Mouse (Mus musculus): ENCODE results near the gene Dpp4.
A peak's percentile ranks its signal among the peaks of the same experiment; 100 is the strongest.

Dpp4 gene

DNA sequence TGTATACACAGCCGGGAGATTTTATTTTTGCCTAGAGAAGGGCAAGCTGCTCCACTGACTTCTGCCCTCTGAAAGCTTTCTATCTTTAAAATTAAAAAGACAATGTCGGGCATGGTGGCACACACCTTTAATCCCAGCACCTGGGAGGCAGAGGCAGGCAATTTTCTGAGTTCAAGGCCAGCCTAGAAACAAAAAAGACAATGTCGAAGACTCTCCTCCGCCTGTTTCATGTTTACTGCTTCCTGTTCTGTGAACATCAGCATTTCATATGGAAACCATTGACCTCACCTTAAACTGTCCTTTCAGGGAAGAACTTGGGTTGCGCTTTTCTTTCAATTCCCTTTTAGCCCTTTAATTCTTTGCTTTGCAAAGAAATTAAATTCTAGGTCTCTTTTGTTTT lies 3.8 kb downstream of the Dpp4 start:
- no peak for DNase-seq

DNA sequence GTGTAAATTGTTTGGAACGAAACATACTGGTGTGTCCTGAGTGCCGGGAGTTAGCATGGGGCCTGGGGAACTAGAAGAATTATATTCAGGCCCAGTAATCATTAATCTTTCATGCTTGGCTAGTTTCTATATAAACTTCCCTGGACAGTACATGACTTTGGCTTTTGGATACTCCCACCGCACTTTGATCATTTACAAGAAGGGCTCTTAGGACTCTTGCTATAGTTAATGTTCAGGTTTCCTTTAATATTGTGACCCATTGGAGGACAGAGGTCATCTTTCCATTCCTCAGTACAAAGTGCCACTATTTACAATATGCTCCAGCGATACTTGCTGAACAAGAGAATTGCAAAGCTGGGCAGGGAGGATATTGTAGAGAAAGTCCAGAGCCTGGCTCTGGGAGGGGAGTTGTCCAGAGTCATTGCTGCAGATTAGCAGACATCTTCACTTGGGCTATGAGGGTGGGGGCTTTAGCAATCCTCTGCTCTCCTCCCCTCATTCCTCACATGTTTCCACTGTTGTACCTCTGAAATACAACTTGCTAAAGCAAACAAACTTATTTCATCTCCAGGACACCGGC lies 8.4 kb downstream of the Dpp4 start:
- DNase-seq, result no peak

DNA sequence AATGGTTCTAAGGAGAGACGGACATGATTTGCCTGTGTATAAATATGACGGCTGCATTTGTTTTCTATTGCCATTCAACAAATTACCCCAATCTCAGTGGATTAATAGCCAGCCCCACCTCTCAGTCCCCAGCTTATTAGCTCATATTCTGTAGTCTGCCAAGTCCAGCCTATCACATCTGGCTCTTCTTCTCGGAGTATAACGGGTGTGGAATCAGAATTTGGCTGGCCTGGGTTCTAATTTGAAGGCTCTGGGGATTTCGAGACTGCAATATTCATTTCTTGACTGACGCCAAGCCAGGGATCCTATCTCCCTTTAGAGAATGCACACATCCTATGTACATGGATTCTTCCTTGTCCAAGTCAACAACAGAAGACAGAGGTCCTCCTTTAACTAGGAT lies 11.0 kb downstream of the Dpp4 start:
- no peak for DNase-seq

DNA sequence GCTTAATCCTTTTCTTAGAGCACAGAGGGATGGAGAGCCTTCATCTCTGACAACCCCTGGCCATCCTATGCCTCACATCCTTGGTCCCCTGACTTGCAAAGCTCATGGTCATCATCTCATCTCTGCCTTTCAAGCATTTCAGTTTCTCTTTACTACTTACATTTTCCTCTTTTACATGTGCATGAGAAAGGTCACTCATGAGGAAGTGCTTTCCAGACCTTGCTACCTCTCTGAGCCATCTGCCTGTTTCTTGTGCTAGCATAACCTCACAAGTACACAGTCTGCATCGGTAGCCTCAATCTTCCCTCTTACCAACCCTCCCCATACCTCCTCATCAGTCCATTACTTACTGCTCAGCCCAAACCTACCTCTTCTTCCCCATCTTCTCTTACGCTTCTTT lies 12.2 kb downstream of the Dpp4 start:
- no peak for DNase-seq

DNA sequence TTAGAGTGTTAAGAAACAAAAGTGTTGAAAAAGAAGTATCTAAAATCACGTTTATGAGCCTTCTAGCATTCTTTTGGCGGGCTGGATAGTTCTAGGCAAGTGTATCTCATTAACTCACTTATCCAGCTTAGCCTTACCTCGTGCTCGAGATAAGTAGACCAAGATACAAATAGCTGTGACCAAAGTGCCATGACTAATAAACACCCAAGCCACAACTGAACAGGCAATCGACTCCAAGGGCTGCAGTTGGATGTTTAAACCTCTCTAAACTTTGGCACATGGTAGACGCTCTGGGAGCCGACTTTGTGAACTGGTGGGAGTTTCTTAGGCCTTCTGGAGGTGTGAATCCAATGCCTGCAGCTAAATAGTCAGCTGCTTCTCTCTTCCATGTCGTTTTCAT lies 12.7 kb downstream of the Dpp4 start:
- DNase-seq, result no peak

DNA sequence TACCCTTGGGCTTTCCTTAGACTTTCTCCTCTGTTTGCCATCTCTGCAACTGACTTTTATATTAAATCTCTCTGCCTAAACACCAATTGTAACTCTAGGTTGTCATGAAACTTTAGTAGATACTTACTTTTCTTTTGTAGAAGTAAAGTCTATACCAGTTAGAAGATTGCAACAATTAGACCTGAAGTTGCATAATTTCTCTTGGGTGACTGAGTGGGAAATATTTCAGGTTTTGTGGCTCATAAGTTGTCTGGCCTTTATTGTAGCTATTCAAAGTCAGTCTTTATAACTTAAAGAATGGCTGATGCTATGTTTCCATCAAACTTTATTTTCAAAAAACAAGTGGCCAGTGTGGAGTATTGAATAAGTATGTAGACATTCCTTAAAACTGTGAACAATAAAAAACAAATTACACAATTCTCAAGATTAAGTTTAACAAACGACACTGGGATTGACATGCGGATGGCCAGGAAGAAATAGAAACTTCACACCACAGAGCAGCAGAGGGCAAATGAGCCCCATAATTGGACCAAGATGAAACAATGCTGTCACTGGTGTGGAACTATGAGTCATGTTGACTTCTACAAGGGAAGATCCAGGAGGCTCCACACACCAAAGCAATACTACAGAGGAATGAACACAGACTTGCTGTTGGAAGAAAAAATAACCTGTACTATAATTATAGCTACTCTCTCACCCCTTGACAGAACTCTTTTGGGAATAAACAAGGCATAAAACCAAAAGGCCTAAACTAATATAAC lies 13.7 kb downstream of the Dpp4 start:
- no peak for DNase-seq

DNA sequence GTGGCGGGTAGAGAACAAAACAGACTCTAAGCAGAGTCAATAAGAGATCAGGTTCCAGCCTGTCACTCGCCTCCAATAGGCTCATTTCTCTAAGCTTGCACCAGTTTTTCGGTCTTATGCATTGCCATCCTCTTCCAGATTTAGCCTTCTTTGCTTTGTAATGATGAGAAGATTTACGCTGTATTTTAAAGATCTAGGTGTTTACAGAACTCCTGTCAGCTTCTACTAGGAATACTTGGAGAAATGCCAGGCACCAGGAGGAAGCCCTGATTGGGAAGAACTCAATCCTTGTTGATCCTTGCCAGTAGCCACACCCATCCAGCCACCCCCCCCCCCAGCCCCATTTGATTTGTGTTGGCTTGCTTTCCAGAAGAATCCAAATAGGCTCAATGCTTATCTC lies 14.4 kb downstream of the Dpp4 start:
- DNase-seq, result no peak

DNA sequence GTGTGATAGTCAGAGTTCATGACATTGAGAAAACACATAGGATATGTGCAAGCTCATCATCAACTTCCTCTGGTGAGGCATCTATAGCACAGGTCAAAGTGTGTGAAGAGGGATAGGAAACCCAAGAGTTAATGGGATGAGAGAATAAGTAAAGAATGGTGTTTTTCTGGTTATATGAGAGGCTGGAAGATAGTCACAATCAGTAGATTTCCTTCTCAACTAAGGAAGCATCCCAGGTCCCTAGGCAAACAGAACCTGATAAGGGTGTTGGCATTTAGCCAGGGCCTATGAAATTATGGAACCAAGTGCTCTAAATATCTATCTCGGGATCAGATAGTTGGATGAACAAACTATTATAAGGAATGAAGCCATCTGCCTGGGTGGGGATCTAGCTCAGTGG lies 15.2 kb downstream of the Dpp4 start:
- DNase-seq, result no peak

DNA sequence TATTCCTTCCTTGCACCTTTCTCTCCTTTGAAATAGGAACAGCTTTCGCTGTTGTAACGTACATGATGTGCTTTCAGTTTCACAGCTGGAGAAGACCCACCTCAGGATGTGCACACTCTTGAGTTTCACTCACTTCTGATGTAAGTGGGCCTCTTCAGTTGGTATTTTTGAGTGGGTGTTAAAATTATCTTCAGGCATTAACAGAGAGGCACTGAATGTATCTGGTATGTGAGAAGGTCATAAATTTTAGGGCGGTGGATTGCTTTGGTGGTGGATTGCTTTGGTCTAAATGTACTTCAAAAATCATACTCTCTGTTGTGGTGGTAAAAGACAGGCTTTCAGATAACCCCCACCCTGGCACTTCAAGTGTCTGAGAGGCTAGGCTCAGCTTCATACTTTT lies 17.2 kb downstream of the Dpp4 start:
- DNase-seq, result no peak

DNA sequence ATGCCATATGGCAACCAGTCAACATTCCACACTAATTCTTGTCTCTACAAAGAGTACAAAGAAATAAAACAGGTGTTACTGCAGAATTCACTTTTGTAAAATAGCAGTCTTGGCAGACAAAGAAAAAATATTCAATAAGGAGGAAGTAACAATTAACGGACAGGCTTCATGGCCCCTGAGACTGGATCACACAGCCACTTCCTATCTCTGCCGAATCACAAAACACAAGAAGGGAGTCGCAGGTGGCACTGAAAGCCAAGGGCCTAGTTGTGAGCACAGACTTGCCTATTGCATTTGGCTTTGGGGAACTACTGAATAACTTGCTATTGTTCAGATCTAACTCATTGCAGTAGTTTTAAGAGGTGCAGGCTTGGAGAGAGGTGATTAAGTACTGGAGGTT lies 19.9 kb downstream of the Dpp4 start:
- DNase-seq, result no peak

DNA sequence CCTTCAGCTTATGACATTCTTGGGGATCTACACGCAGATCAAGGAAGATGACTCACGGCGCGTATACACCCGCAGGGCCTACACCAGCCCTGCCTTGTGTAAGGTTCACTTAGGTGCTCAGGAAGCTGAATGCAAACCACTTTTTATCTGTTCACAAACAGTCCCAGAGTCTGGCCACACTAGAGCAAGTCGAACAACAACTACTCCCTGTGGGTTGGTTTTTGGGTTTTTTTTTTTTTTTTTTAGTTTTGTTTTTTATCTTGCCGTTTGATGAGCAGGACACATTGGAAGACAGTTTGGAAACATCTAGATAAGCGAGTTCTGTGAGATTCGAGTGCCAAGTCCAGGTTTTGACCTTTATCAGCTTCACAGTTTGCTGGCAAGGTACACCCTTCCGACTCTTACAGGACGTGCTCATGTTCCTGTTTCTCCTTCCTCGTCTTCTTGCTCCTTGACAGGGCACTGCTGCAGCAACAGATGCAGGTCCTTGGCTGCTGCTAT lies 21.0 kb downstream of the Dpp4 start:
- DNase-seq, result no peak

DNA sequence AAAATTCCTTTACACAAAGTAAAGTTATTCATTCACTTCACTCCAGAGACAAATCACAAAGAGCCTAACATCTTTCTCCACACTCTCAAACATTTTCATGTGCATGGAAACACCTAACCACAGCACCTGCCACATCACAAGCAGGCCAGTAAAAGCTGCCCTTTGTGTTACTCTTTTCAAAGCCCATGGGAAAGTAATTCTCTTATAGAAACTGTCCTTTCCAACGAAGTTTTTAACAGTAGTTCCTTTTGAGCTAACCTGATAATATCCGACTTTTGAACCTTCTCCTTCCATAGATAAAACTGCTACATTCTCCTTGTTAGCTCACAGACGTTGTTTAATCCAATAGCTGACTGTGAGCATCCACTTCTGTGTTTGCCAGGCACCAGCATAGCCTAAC lies 21.7 kb downstream of the Dpp4 start:
- no peak for DNase-seq

DNA sequence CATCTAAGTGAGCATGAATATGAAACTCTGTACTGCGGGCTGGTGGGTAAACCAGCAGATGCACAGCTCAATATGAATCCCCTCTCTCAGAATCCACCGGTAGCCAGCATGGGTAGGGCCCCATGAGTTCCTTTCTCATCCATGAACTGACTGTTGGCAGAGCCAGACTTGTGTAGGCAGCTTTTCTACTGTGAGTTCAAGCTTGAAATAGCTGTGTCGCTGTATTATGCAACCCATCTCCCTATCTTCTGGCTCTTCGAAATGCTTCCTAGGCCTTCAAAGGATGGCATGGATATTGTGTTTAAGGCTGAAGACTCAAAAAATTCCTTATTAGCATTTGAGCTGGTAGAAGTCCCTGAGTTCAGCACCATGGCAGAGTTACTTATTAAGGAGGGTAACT lies 23.2 kb downstream of the Dpp4 start:
- DNase-seq, result no peak

DNA sequence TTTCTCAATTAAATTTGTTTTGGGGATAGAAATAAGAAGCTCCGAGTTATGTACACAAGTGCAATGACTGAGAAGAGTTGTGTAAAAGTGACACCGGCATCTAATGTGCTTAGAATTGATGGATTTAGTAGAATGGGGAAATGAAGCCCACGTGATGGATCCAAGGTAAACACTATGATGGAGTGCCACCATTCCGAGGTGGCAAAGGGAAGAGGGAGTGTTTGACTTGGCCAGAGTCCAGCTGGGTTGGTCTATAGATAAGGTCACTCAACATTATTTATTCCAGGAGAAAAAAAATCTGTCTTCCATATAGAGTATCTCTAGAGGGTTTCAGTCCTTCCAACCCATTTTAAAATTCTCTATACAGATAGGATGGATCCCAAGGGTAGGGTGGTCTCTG lies 28.8 kb downstream of the Dpp4 start:
- no peak for DNase-seq

DNA sequence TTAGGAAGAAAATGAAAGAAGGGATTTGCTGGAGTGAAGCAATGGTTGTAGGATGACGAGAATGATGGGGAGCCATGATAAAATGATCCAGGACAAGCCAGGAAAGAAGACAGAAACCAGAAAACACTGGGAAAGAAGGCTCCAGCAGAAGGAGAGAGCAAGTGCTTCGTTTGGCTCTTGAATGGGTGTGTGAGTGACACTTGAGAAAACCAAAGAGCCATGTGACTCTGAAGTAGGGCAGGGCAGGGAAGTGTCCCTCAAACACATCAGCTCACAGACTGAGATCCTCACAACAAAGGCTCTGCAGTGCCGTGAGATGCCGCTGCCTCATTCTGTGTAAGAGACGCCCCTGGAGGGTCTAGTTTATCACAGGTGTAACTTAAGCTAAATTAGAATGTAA lies 29.6 kb downstream of the Dpp4 start:
- DNase-seq, result no peak

DNA sequence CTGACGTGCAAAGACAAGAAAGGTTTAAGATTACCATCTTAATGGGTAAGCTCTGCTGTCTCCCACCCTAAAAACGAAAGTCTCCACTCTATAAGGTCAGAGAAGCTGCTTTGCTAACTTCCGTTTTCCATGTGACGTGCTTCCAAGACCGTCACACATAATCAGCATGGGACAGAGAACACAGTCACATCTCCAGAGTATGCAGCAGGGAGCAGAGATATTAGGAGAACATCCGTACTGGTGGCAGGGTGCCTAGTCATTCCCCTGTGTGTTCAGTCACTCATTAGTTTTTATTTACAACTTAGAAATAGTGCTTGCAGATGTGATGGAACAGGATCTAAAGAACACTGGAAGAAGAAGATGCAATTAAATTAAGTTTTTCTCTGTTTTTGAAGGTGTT lies 30.3 kb downstream of the Dpp4 start:
- DNase-seq, result no peak

DNA sequence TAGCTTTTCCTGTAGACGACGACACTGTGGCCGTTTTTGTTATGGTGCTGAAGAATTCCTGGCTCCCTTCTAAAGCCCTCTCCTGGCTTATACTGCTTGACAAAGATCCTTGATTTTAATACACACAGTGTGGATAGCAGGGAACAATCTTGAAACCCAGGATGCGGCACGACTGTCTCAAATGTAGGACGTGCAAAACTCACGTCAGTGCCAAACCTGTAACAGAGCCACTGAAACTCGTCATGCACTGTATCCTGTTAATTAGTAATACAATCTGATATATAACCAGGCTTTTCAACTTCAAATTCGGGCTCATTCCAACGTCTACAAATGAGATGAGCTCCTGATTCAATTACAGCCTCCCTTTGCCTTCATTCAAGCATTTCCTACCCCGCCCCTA lies 38.3 kb downstream of the Dpp4 start:
- DNase-seq, result no peak

DNA sequence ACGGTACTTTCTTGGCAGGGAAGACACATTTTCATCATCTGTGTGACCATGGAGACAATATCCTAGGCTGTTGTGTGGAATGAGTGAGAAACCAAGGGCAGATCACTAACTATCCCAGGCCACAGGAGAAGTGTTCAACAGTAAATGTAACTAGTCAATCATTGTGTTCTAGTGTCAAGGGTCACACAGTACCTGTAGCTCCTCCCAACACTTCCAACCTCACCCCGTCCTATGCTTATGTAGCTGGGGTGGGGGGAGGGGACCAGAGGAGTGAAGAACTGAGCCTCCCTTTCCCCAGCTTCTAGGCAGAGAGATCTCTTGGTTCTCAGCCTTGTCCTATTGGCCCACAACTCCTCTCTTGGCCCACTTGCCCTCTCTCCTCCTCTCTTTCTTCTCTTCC lies 42.0 kb downstream of the Dpp4 start:
- no peak for DNase-seq

DNA sequence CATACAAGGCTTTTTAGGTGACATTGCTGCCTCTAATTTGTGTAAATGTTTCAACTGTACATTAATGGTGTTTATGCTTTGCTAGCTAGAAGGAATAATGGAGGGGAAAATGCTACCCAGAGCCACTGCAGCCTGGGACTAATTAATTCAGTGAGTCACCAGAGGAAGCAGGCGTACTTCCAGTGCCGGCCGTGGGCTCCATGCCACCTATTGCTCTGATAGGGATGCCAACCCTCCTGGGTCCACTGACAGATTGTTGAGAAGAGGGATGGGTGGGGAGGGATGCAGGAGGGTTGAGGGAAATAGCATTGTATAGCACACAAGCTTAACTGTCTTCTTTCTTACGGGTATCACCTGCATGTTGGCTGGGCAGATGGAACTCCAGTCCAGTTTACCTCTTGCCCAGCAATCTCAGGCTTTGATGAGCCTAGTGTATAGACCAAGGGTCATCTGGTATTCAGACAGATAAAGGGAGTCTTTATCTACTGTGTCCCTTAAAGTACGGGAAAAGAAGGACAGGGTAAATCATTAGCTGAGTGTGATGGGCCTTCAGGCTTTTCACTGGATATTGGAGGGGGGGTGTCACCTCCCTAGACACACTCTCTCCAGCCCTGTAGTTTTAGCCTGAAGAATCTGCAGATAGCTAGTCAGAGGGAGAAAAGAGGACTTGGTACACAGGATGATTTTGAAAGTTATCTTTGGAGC lies 43.5 kb downstream of the Dpp4 start:
- peak in 1 of 2 experiments; percentile 25 for DNase-seq

DNA sequence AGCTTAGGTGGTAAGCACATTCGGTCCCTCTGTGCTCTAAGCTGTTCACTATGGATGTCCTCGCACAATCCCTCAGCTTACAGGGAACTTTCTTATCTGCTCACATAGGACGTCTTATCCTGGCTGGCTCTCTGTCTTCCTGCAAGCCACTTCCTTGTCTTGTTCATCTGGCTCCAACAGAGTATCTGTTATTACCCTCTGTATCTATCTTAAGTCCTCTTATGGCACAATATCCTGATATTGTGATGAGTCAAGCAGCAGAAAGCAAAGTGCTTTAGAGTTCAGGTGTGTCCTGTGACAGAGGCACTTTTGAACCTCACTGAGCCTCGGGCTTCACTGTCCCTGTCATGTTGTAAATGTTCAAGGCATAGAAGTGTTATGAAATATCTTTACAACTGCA lies 48.4 kb downstream of the Dpp4 start:
- no peak for DNase-seq

DNA sequence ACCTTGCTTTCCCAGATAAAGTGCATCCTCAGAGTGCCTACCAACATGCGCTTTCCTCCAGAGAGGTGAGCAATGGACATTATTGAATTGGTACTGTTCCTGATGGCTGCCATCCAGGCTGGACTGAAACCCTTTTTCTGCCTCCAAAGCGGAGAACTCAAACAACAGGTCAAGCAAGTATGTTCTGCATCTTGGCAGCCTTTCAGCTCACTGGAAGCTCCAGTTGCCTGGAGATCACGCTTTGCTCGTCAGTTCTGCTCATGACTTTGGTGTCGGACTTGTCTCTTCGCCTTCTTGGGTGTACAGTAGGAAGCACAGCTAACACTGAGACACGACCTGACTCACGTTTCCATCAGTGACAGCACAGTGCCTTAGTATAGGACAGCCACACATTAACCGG lies 49.8 kb downstream of the Dpp4 start:
- no peak for DNase-seq

DNA sequence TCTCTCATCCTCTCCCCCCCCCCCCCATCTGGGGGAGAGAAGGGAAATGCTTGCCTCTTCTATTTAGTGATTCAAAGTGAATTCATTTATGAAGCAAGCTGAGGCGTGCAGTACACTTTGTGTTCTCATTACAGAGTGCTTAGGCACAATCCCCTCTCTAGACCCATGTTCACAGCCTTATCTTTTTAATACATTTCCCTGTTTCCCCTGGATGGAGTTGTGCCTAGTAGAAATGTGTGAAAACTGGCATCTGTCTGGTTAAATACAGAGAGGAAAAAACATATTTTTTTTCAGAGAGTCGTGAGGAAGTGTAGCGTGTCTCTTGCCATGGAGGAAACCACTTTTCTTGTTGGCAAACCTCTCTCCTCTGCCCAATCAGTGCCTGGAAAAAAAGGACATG lies 50.5 kb downstream of the Dpp4 start:
- DNase-seq, result no peak

DNA sequence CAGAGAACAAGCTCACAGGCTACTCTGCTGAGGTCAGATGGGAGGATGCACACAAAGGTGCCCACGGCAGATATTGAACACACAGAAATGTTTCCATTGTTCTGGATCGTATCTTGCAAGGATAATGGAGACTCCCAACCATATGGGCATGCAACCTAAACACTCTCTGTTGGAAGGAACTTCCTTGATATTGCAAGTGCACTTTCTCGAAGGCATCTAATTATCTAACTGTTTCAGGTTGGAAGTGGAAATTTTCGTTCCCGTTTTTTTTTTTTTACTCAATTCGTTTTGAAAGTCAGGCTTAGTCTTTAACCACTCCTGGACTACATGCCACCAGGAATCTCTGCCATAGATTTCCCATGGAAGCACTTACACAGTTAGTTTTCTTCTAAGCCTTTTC lies 51.2 kb downstream of the Dpp4 start:
- no peak for DNase-seq

DNA sequence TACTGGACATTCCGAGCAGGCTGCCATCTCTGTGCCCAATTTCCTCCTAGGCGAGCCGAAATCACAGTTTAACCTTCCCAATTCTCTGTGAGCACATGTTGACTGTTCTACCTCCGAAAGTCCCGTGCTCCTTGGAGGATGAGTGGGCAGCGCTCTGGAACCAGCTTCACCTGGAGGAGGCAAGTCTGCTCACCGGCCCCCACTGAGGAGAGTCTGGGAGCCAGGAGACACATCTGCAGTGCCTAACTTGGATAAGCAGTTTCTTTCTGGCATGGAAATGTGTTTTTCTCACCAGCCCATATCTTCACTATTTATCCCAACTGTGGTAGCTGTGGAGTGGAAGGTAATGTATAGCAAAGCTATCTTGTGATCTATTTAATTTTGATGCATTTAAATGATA lies 54.8 kb downstream of the Dpp4 start:
- DNase-seq, result no peak

Measured in cerebellum, adult 18-20 months (tissue).